Mouse (Mus musculus) T-helper 2 cell (primary cell): Measurements from ENCODE around the gene Atp6v1a.

ENCODE experiments used
- in situ Hi-C: fragments of 300-600 bp; cut with MboI, MseI; formaldehyde crosslinking; loops from one replicate; pipeline ENCODE4 v1.15.1; 2025; ENCODE audit warnings: high pct_unique_total_duplicates

Atp6v1a gene

GRCm38 (mm10) chr16:44138979-44139535 is 448 bp downstream of the Atp6v1a start:
- in situ Hi-C loops: no loop called here

GRCm38 (mm10) chr16:44138377-44138978 is 1.0 kb downstream of the Atp6v1a start:
- in situ Hi-C loops: no loop called here

- in situ Hi-C loops: no loop called here
Measured at GRCm38 (mm10) chr16:44136511-44137021, 2.9 kb downstream of the Atp6v1a start.

DNA sequence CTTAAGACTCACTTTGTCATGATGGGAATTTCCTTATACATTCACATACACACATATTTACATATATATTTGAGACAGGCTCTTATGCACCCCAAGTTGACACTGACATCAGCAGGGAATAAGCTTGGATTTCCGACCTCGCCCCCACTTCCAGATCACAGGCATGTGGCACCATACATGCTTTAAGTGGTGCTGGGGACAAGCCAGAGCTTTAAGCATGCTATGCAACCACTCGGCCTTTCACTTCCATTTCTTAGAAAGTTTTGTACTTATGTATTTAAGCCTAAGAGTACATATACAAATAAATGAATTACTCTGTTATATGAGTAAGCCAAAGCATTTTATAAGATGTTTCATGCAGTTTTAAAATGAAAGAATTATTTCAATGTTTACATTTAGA is 6.3 kb downstream of the Atp6v1a start:
- in situ Hi-C loops: no loop called here

GRCm38 (mm10) chr16:44132300-44132699 is 7.2 kb downstream of the Atp6v1a start:
- in situ Hi-C loops: no loop called here

DNA sequence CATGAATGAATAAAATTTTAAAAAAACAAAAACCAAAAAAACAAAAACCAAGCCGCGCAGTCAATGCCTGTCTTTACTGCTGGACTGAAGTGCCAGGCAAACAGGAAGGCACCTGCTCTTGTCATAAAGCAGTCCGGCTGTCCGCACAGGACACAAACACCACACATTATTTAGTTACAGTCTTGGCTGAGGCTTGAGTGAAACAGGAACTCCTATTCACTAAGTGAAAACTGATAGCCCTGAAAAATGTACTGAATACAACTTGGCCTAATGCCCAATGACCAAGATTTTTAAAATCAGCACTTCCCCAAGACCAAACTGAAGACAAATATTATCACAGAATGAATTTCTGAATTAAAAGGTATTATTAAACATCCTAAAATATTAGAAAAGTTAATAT is 13.1 kb downstream of the Atp6v1a start:
- in situ Hi-C loops: no loop called here

DNA sequence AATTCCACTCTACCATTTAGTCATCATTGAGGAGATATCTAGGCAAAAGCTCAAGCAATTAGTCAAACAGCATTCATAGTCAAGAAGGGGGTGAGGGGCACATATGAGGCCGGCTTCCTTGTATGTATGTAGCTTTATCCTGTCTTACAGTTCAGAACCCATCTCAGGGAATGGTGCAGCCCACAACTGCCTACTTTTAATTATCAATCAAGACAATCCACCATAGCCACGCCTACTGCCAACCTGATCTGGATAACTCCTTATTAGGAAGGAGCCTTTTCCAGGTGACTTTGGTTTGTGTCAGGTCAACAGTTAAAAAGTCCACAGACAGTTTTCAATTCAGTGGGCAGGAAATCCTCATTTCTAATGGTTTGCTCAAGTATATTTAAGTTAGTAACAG is 14.1 kb downstream of the Atp6v1a start:
- in situ Hi-C loops: no loop called here

DNA sequence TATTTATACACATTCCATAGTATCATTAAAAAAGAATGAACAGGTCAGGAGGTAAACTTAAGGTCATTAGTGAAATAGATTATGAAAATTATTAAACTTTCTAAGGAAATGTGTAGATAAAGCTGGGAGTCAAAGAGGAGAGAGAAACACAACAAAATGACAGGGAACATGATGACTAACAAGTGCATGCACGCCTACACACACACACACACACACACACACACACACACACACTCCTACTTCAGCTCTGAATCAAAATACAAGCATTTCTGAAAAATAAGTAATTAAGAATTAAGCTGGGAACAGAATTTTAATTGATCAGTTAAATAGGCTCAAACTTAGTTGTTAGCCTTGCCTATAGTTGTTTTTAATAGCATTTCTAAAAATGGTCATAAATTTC is 14.8 kb downstream of the Atp6v1a start:
- in situ Hi-C loops: no loop called here

- in situ Hi-C loops: no loop called here
Measured at GRCm38 (mm10) chr16:44123786-44124185, 15.7 kb downstream of the Atp6v1a start.

- in situ Hi-C loops: no loop called here
Measured at GRCm38 (mm10) chr16:44122982-44123725, 16.4 kb downstream of the Atp6v1a start.

DNA sequence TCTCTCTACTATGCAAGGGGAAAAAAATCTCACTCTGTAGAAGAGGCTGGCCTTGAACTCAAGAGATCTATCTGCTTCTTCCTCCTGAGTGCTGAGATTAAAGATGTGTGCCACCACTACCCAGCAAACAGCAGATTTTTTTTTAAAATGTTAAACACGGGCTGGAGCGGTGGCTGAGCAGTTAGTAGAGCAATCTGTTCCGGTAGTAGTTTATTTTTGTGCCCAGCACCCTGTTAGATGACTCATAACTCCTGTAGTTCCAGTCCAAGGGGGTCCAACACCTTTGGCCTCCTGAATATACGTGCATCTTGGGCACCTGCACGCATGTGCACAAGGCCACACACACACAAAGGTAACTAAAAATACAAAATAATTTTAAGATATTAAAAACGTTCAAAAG is 16.9 kb downstream of the Atp6v1a start:
- in situ Hi-C loops: no loop called here

DNA sequence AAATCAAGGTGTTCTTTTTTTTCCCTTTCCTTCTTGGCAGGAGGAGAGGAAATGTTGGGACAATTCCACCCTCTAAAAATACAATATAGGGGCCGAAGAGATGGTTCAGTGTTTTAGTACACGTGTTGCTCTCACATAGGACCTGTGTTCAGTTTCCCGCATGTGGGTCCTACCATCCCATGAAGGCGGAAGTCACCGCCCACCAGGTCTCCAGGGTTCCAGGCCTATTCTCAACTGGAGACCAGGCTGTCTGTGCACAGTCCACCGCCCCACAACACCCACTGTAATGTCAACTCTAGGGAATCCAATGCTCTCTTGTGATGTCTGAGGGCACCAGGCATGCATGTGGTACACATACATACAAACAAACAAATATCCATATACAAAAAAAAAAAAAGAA is 17.4 kb downstream of the Atp6v1a start:
- in situ Hi-C loops: no loop called here

- in situ Hi-C loops: no loop called here
Measured at GRCm38 (mm10) chr16:44119753-44120501, 19.6 kb downstream of the Atp6v1a start.

DNA sequence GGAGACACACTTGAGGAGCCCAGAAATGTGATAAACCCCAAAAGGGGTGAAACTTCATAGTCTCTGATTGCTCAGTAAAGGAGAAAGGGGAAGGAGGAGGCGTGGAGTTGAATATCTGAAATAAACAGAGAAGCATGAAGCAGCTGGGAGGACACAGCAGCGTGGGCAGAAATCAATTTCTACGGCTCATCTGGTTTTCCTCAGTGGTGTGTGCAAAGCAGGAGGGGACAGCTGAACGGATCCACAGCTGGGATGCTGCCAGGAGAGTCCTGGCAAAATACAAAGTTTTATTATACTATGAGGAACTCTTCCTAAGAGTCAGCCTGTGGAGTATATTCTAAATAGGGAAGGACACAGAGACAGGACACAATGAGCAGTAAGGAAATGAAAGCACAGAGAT is 30.5 kb downstream of the Atp6v1a start:
- in situ Hi-C loops: no loop called here

- in situ Hi-C loops: no loop called here
Measured at GRCm38 (mm10) chr16:44105211-44105610, 34.3 kb downstream of the Atp6v1a start.

DNA sequence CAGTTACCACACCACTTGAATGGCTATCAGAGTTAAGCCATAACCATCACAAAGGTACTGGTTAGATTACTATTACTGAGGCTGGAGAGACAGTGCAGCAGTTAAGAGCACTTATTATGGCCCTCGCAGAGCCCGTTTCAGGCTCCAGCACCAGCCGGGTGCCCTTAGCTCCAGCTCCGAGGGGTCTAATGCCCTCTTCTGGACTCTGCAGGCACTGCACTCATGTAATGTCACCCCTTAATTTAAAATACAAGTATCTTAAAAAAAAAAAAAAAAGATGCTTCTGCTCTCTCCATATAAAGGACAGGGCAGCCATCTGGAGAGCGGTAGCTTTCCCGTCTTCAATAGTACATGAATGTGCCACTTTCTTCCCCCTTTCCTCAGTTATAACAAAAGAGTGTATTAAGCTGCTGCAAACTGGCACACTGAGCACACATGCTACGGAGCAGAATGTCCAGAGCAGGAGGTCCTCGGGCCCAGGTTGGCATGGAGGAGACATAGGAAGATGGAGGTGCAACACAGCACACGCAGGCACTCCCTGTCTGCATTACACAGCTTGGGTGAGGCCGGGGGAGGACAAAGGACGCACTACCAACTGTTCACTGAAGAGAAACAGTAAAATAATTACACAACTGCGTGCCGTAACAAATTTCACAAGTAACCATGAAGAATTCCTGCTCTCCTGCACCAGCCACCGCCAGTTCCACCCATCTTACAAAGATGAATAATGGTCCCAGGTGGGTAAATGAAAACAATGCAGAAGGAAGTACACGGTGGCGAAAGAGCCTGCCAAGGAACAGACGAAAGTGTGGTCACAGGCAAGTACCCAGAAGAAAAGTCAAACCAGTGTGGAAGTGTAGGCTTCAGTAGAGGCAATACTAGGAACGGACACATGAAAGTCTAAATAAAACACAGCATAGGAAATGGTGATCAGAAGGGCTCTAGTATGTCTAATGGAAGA is 35.4 kb downstream of the Atp6v1a start:
- in situ Hi-C loops: no loop called here

DNA sequence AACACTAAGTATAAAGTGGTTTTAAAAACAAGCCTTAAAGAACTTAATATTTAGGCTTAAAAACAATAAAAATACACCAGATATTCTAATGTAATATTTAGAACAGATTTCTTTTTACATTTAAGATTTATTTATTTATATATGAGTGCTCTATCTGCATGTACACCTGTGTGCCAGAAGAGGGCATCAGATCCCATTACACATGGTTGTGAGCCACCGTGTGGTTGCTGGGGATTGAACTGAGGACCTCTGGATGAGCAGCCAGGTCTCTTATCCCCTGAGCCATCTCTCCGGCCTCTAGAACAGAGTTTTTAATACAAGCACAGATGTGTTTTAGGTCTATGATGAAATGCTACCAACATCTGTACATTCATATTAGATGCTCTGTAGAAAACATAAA is 36.6 kb downstream of the Atp6v1a start:
- in situ Hi-C loops: no loop called here

- in situ Hi-C loops: no loop called here
Measured at GRCm38 (mm10) chr16:44101181-44101710, 38.3 kb downstream of the Atp6v1a start.

GRCm38 (mm10) chr16:44099377-44099776 is 40.1 kb downstream of the Atp6v1a start:
- in situ Hi-C loops: no loop called here

- in situ Hi-C loops: no loop called here
Measured at GRCm38 (mm10) chr16:44087650-44088049, 51.9 kb downstream of the Atp6v1a start.
